Mouse (Mus musculus) midbrain, embryonic 12.5 days (tissue): ENCODE data around the gene Gnao1. TPM values are rescaled to one million over a fixed set of nuclear protein-coding genes. Genes with fewer than 3 reads are reported as not detected.
A peak's percentile ranks its signal among the peaks of the same experiment; 100 is the strongest.

ENCODE experiments used
- ATAC-seq: fragments of 200-750 bp; cut with Nextera tagmentation; 2 replicates; pipeline ENCODE4 v1.8.0; 2017; ENCODE audit warnings: low read depth, moderate TSS enrichment, moderate library complexity; ENCODE audit not compliant: low FRiP score
- H3K27ac ChIP-seq: fragments of 300-500 bp; sonication (generic); replicated peaks from 2 replicates; pipeline ENCODE4 v1.5.1; 2016; ENCODE audit warnings: mild to moderate bottlenecking
- H3K27me3 ChIP-seq: fragments of 300-500 bp; sonication (generic); 2 replicates; pipeline ENCODE4 v1.6.1; 2016; ENCODE audit warnings: mild to moderate bottlenecking
- H3K36me3 ChIP-seq: fragments of 300-500 bp; sonication (generic); 2 replicates; pipeline ENCODE4 v1.6.1; 2016
- H3K4me1 ChIP-seq: fragments of 300-500 bp; sonication (generic); 2 replicates; pipeline ENCODE4 v1.6.1; 2016
- H3K4me2 ChIP-seq: fragments of 300-500 bp; sonication (generic); replicated peaks from 2 replicates; pipeline ENCODE4 v1.6.1; 2016; ENCODE audit warnings: mild to moderate bottlenecking, moderate library complexity
- H3K4me3 ChIP-seq: fragments of 300-500 bp; sonication (generic); 2 replicates; pipeline ENCODE4 v1.5.1; 2016; ENCODE audit warnings: mild to moderate bottlenecking
- H3K9ac ChIP-seq: fragments of 300-500 bp; sonication (generic); replicated peaks from 2 replicates; pipeline ENCODE4 v1.6.1; 2016; ENCODE audit warnings: mild to moderate bottlenecking, moderate library complexity
- H3K9me3 ChIP-seq: fragments of 300-500 bp; sonication (generic); 2 replicates; pipeline ENCODE4 v1.6.1; 2016; ENCODE audit warnings: mild to moderate bottlenecking
- WGBS: fragments of 180-500 bp; shearing (Covaris S2); methylation state at CpG from one replicate; pipeline ENCODE4 v1.1.7; 2016; 5-methylcytosine and 5-hydroxymethylcytosine counted together
- polyA plus RNA-seq: library from polyadenylated mRNA; unstranded; fragments of >200 nt; fragmentation: Nextera tagmentation; extraction: Ambion mirVana; gene quantifications from 2 replicates; pipeline ENCODE4 v1.2.1, GENCODE M21; 2016

The Gnao1 gene
- polyA plus RNA-seq, 1 experiment from 2014 or later, result 77.6 TPM

DNA sequence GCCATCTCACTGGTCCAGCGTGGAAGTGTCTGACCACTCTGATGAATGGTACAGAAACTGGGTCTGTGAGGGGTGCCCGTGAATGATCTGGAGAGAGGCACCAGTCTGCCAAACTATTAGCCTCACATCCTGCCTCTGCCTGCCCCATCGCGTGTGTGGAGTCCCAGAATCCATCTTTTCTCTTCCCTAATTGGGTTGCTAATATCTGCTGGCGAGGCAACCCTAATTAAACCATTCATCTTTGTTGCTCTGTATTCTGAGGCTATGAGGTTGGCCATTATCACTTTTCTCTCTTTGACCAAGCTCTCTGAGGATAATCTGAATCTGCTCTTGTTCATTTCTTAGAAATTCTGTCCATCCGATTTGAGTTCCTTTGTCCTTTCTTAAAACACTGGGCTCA, 121.6 kb downstream of the Gnao1 start:
- Histone ChIP-seq H3K9me3 (no peaks in the 10 kb centered on the region), H3K9ac (no peak overlapping the region), H3K4me3 (no peak overlapping the region), H3K27ac (peak overlapping the region; percentile 20; the same call in 1 of the 2 replicates), H3K36me3 (peaks cover 10% of the 10 kb centered on the region; the same call in 1 of the 2 replicates), H3K4me2 (no peak overlapping the region), H3K4me1 (peaks cover 22% of the 10 kb centered on the region; the same call in 1 of the 2 replicates), H3K27me3 (no peaks in the 10 kb centered on the region)
- 71% methylated on average over 6 of the region's 6 CpGs for WGBS
- no peak for ATAC-seq

DNA sequence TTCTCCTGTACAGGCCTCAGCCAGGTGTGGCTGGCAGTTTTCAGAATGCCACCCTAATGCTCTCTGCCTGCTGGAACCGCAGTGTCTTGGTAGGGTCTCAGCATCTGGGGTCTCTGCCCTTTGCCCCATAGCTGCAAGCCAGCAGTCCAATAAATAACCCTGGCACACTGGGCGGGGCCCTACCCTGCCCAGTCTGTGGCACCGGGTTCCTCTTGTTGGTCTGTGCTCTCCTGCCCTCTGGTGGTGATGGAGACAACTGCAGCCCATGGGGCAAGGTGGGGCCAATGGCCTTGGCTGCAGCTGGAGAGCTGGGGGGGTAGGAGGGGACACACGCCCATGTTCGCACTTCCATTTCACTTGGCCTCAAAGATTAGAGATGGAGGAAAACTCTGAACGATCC, 123.1 kb downstream of the Gnao1 start:
- peaks cover 22% of the 10 kb centered on the region; the same call in 1 of the 2 replicates for H3K4me1 ChIP-seq
- 20% methylated on average over 6 of the region's 6 CpGs for WGBS
- H3K9me3 ChIP-seq, result no peaks in the 10 kb centered on the region
- no peaks in the 10 kb centered on the region for H3K27me3 ChIP-seq
- no peak overlapping the region for H3K27ac ChIP-seq
- H3K4me2 ChIP-seq, result no peak overlapping the region
- ATAC-seq, result peak; percentile 80
- H3K9ac ChIP-seq, result no peak overlapping the region
- no peak overlapping the region for H3K4me3 ChIP-seq
- no peaks in the 10 kb centered on the region for H3K36me3 ChIP-seq

DNA sequence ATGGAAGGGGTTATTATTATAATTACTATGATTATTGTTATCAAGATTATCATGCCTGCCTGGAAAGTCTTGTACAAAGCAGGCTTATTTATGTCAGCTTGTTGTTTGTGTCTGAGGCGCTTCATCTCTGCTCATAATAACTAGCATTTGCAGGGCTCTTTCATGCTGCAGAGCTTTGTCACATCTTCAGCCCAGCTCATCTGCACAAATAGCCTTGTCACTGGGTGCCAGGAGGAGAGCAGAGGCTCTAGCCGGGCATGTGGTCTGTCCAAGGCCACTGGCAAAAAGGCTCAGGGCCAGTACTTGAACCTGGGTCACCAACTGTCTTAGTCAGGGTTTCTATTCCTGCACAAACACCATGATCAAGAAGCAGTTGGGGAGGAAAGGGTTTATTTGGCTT, 123.5 kb downstream of the Gnao1 start:
- Histone ChIP-seq H3K27me3 (no peaks in the 10 kb centered on the region), H3K4me3 (no peak overlapping the region), H3K9me3 (no peaks in the 10 kb centered on the region), H3K4me2 (no peak overlapping the region), H3K27ac (no peak overlapping the region), H3K9ac (no peak overlapping the region), H3K36me3 (no peaks in the 10 kb centered on the region), H3K4me1 (peaks cover 22% of the 10 kb centered on the region; the same call in 1 of the 2 replicates)
- no peak for ATAC-seq
- WGBS, result 85% methylated on average over 2 of the region's 2 CpGs

DNA sequence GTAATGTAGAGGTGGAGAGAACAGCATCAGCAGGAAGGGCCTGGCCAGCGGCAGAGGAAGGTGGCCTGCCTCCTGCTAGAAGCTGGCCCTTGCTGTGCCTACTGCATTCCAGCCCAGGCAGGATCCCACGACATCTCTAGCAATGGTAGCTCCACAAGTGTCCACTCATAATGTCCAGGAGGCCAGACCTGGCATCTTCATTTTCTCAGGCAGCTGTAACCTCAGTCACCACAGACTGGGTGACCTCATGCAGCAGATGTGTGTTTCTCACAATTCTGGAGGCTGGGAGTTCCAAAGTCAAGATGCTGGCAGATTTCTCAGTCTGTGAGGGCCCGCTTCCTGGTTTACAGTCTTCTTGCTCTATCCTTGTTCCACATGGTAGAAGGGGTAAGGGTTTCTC, 128.4 kb downstream of the Gnao1 start:
- WGBS, result 90% methylated on average over 3 of the region's 3 CpGs
- Histone ChIP-seq H3K4me2 (no peak overlapping the region), H3K36me3 (no peaks in the 10 kb centered on the region), H3K4me3 (no peak overlapping the region), H3K4me1 (peaks cover 5% of the 10 kb centered on the region; the same call in 1 of the 2 replicates), H3K9ac (no peak overlapping the region), H3K27ac (no peak overlapping the region), H3K27me3 (no peaks in the 10 kb centered on the region), H3K9me3 (no peaks in the 10 kb centered on the region)
- no peak for ATAC-seq

DNA sequence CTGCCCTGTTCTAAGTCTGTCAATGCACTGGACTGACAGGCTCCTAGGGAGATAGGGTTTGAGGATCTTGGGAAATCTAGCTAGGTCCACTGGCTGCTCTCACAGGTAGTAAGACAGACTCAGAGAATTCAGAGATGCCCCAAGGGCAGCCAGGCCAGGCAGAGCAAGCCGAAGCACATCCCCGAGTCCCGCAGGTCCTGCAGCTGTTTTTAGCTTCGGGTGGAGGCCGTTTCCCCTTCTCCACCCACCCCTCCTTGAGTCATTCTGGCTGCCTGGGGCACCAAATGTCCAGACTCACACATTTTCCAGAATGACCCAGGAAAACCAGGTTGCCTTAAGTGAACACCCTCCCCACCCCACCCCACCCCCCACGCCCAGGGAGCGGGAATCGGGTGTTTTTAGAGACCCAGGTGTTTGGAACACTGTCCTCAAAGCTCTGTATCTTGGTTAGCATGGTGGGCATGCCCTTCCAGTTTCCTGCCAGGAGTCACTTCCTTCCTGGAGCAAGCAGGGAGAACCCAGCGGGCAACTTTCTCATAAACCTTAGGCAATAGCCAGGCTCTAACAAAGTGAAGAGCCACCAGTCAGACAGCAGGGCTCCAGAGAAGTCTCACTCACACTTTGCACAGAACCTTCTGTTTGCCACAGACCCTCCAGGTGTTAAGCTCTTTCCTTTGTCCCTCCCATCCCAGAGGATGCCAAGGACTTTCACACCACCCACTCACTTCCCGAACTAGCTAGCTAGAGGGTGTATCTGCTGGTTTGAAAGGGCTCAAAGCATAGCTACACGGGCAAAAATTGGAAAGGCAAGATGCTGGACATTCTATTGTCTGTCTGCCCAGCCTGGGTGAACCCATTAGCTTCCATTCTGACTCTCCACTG, 131.0 kb downstream of the Gnao1 start:
- H3K9ac ChIP-seq, result no peak overlapping the region
- no peak overlapping the region for H3K4me3 ChIP-seq
- H3K36me3 ChIP-seq, result peaks cover 7% of the 10 kb centered on the region
- 82% methylated on average over 11 of the region's 11 CpGs for WGBS
- H3K27ac ChIP-seq, result no peak overlapping the region
- H3K9me3 ChIP-seq, result no peaks in the 10 kb centered on the region
- no peak for ATAC-seq
- peaks cover 5% of the 10 kb centered on the region; the same call in 1 of the 2 replicates for H3K4me1 ChIP-seq
- no peak overlapping the region for H3K4me2 ChIP-seq
- no peaks in the 10 kb centered on the region for H3K27me3 ChIP-seq

DNA sequence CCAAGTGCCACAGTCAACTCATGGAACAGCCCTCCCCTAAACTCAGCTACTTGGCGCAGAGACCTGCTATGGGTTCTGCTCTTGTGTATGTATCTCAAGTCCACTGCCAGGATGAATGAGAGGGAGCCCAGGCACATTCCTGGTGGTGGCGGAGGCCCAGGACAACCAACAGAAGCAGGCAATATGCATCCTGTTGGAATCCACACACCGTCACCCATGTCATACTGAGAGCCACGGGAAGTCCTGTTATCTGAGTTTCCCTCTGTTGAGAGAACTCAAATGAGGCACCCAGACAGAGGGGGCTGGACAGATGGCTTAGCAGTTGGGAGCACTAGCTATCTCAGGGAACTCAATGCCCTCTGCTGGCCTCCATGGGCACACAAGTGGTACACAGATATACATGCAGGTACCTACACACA, 131.9 kb downstream of the Gnao1 start:
- no peak overlapping the region for H3K27ac ChIP-seq
- H3K4me1 ChIP-seq, result peaks cover 5% of the 10 kb centered on the region; the same call in 1 of the 2 replicates
- H3K27me3 ChIP-seq, result no peaks in the 10 kb centered on the region
- H3K36me3 ChIP-seq, result peaks cover 16% of the 10 kb centered on the region
- ATAC-seq, result no peak
- H3K9me3 ChIP-seq, result no peaks in the 10 kb centered on the region
- WGBS, result 86% methylated on average over 4 of the region's 4 CpGs
- no peak overlapping the region for H3K9ac ChIP-seq
- H3K4me3 ChIP-seq, result no peak overlapping the region
- H3K4me2 ChIP-seq, result no peak overlapping the region

DNA sequence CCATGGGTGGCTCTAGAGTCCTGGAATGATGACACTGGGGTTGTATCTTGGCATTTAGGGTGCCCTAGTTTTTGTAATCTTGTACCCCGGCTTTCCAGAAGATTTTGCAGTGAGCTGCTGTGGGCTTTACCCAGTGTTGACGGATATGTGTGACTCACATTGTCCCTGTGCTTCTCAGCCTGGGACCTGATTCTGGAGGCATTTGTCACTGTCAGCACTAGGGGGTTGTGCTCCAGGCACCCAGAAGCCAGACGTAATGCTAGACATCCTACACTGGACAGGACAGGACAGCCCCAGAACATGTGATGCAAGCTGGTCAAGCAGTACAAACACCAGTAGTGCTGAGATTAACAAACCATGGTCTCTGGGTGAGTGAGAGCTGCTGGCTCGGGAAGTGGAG, 136.0 kb downstream of the Gnao1 start:
- H3K36me3 ChIP-seq, result peaks cover 52% of the 10 kb centered on the region
- H3K9ac ChIP-seq, result no peak overlapping the region
- H3K27ac ChIP-seq, result no peak overlapping the region
- H3K4me2 ChIP-seq, result no peak overlapping the region
- no peaks in the 10 kb centered on the region for H3K27me3 ChIP-seq
- 87% methylated on average over 4 of the region's 4 CpGs for WGBS
- ATAC-seq, result no peak
- peaks cover 5% of the 10 kb centered on the region; the same call in 1 of the 2 replicates for H3K4me1 ChIP-seq
- H3K4me3 ChIP-seq, result no peak overlapping the region
- no peaks in the 10 kb centered on the region for H3K9me3 ChIP-seq

DNA sequence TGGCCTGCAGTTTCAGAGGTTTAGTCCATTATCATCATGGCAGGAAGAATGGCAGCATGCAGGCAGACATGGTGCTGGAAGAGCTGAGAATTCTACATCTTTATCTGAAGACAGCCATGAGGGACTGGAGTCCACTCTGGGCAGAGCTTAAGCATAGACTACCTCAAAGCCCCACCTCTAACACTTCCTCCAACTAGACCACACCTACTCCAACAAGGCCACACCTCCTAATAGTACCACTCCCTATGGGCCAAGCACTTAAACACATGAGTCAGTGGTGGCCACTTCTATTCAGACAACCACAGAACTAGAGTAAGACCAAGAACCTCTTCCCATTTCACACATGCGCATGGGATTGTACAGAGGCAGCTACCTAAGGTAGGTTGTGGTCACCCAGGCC, 136.6 kb downstream of the Gnao1 start:
- Histone ChIP-seq H3K9me3 (no peaks in the 10 kb centered on the region), H3K27me3 (no peaks in the 10 kb centered on the region), H3K4me1 (peaks cover under 1% of the 10 kb centered on the region; the same call in 1 of the 2 replicates), H3K36me3 (peaks cover 58% of the 10 kb centered on the region), H3K4me2 (no peak overlapping the region), H3K27ac (no peak overlapping the region), H3K4me3 (no peak overlapping the region), H3K9ac (no peak overlapping the region)
- 100% methylated on average over 1 of the region's 1 CpGs for WGBS
- no peak for ATAC-seq

DNA sequence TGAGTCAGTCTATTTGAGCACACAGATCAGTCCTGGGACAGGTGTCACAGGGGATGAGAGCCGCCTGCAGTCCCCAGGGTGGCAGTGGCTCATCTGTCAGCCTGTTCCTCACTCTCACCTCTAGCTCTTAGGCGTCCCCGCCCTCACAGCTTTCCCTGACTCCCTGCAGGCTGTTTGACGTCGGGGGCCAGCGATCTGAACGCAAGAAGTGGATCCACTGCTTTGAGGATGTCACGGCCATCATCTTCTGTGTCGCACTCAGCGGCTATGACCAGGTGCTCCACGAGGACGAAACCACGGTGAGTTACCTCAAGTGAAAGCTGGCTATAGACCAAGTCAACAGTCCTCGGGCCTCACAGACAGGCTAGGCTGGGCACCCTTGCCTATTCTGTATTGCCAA, 140.4 kb downstream of the Gnao1 start:
- no peak overlapping the region for H3K4me2 ChIP-seq
- no peaks in the 10 kb centered on the region for H3K4me1 ChIP-seq
- no peak for ATAC-seq
- peaks cover 86% of the 10 kb centered on the region for H3K36me3 ChIP-seq
- no peak overlapping the region for H3K4me3 ChIP-seq
- no peak overlapping the region for H3K27ac ChIP-seq
- H3K9me3 ChIP-seq, result no peaks in the 10 kb centered on the region
- WGBS, result 88% methylated on average over 14 of the region's 14 CpGs
- H3K9ac ChIP-seq, result no peak overlapping the region
- no peaks in the 10 kb centered on the region for H3K27me3 ChIP-seq

DNA sequence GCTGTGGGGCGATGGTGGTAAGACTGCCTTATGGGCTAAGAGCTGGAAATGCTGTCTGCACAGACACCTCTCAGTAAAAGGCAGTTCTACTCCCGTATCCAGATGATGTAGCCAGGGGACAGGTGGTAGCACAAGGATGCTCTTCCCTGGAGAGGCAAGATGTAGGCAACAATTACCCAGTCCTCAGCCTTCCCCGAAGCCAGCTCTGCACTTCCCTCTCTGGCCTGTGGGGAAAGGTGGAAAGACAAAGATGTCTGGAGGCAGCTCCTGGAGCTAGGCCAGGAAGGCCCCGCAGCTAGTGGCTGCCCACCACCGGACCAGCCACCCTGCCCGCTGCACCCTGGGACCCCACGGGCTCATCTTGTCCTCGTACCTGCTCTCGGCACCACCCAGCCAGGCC, 142.7 kb downstream of the Gnao1 start:
- Histone ChIP-seq H3K36me3 (peaks cover 92% of the 10 kb centered on the region), H3K9me3 (no peaks in the 10 kb centered on the region), H3K4me3 (no peak overlapping the region), H3K27ac (no peak overlapping the region), H3K4me2 (no peak overlapping the region), H3K27me3 (no peaks in the 10 kb centered on the region), H3K4me1 (no peaks in the 10 kb centered on the region), H3K9ac (no peak overlapping the region)
- WGBS, result 83% methylated on average over 9 of the region's 9 CpGs
- ATAC-seq, result no peak

DNA sequence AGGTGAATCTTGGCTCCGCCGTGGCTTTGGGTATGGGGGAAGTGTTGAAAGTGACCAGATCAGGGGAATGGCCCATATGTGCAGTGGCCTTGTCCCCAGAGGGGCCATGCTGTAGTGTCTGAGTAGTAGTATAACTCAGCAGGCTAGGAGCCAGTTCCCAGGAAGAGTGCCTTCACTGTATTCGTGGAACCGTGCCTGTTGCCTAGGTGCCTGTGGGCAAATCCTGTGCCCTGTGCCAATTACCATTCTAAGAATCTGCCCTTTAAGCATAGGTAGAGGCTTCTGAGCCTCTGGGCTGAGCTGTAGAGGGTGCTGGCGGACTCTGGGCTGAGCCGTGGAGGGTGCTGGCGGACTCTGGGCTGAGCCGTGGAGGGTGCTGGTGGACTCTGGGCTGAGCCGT, 148.6 kb downstream of the Gnao1 start:
- Histone ChIP-seq H3K36me3 (peaks cover 58% of the 10 kb centered on the region), H3K4me1 (no peaks in the 10 kb centered on the region), H3K27me3 (no peaks in the 10 kb centered on the region), H3K4me3 (no peak overlapping the region), H3K4me2 (no peak overlapping the region), H3K27ac (no peak overlapping the region), H3K9ac (no peak overlapping the region), H3K9me3 (no peaks in the 10 kb centered on the region)
- 95% methylated on average over 9 of the region's 9 CpGs for WGBS
- ATAC-seq, result no peak

DNA sequence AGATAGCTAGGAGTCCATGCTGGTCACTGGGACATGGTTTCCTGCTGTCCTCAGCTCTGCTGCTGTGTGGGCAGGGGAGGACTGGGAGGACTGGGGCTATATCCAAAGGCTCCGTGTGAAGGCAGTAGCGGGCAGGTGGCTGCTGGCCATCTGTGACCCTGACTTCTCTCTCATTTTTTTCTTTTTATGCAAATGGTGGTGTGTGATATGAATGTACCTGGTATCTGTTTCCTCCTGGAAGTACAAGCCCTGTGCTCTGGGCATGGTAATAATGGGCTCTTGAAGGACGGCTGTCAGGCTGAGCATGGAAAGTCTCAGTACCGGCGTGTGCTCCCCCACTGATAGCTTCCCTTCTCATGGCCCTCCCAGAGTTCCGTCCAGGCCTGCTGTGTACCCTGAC, 151.1 kb downstream of the Gnao1 start:
- 88% methylated on average over 6 of the region's 6 CpGs for WGBS
- no peak overlapping the region for H3K27ac ChIP-seq
- H3K4me3 ChIP-seq, result no peak overlapping the region
- no peak overlapping the region for H3K4me2 ChIP-seq
- peaks cover 49% of the 10 kb centered on the region for H3K36me3 ChIP-seq
- no peak for ATAC-seq
- no peaks in the 10 kb centered on the region for H3K9me3 ChIP-seq
- no peaks in the 10 kb centered on the region for H3K27me3 ChIP-seq
- H3K4me1 ChIP-seq, result no peaks in the 10 kb centered on the region
- no peak overlapping the region for H3K9ac ChIP-seq
